Mouse (Mus musculus) myocyte (in vitro differentiated cells): ENCODE results near the gene Sipa1l1.

Experiments used
- MYOD1 ChIP-seq, 3 experiments: IDR thresholded peaks; one replicate each; pipeline ENCODE4 v1.6.1; 2011; ENCODE audit warnings: control low read depth in 2 of 3, low read depth in 2 of 3, mild to moderate bottlenecking in 2 of 3, moderate library complexity in 1 of 3; ENCODE audit not compliant: insufficient read length in 2 of 3, control insufficient read depth in 1 of 3
- MYOG ChIP-seq, 3 experiments: IDR thresholded peaks; one replicate each; pipeline ENCODE4 v1.6.1; 2011; ENCODE audit warnings: control low read depth in 2 of 3, low read depth in 2 of 3, mild to moderate bottlenecking in 2 of 3; ENCODE audit not compliant: insufficient read length in 2 of 3, control insufficient read depth in 1 of 3, insufficient read depth in 1 of 3
- POLR2A ChIP-seq: IDR thresholded peaks from one replicate; pipeline ENCODE4 v1.6.1; 2011; ENCODE audit warnings: low read depth, mild to moderate bottlenecking, control low read depth, moderate library complexity; ENCODE audit not compliant: insufficient read length
- USF1 ChIP-seq: IDR thresholded peaks from one replicate; pipeline ENCODE4 v1.6.1; 2011; ENCODE audit warnings: low read depth, mild to moderate bottlenecking, control low read depth, moderate library complexity

- no peak for TF ChIP-seq POLR2A
- no peak for TF ChIP-seq MYOD1 (IDR thresholded peaks at IDR 0.05; ENCODE audit: control insufficient read depth in 1 of 3, insufficient read length in 2 of 3, low read depth in 2 of 3)
- TF ChIP-seq USF1: no peak
- no peak for TF ChIP-seq MYOG (IDR thresholded peaks at IDR 0.05; ENCODE audit: control insufficient read depth in 1 of 3, insufficient read depth in 1 of 3, insufficient read length in 2 of 3, low read depth in 2 of 3)
Observed at GRCm38 (mm10) chr12:82367986-82368385, 198.9 kb downstream of the Sipa1l1 start.
